Comparison of ENCODE assay signal across 33 mouse cellular contexts in the genomic region with DNA sequence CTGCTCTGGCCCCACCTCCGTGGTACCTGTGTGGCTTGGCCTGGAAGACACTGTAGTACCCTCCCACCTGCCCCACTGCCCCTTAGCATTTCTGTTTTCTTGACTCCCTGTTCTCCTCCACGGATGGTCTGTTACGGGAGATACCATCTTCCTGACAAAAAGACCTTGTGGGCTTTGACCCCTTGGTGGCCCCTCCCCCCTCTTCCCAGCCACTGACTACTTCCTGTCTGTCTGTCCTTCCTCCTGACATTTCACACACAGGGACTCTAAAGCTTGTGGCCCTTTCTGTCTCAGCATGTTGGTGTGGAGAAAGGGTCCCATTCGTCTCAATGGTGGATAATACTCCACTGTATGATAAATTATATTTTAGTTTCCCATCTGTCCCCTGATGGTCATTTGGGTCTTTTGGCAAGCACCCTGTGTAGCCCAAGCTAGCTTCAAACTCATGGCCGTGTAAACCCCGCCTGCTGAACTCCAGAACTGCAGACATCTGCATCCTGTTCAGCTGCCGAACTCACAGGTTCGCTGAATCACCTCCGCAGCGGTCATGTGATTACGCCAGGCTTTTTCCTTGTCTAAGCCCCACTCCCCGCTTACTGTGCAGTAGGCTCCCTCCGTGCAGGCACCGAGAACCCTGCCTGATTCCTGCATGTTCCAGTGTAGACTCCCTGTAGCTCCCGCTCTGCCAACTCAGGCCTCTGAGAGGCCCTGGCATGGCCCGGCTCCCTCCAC. TPM values are rescaled to one million over a fixed set of nuclear protein-coding genes. Genes with fewer than 3 reads are reported as not detected.
DNase-seq lines count a peak whose midpoint lies in the region; TF ChIP-seq lines count a peak whose summit lies in the region.
"Had no signal": no experiment of that assay in that cellular context is flagged by ENCODE, and none has a peak within 500 bp of the region (broad histone marks: within the 10 kb centered on the region; RNA-seq: fewer than 3 reads in every experiment).

No protein-coding gene starts in this region.

- no peaks in the 10 kb centered on the region for H3K9me3 ChIP-seq in ES-Bruce4 (replicated peaks; ENCODE audit: control insufficient read depth, insufficient read depth, low read length, poor library complexity, severe bottlenecking)
- H3K9me3 ChIP-seq: hindbrain, embryonic 10.5 days; liver, embryonic 13.5 days had no signal

- H3K9ac ChIP-seq in ES-Bruce4 (ENCODE audit: low read depth, poor library complexity, severe bottlenecking), result no peak overlapping the region
- H3K9ac ChIP-seq: liver, embryonic 13.5 days had no signal

- no peak for TF ChIP-seq POLR2A in ES-Bruce4 (IDR thresholded peaks at IDR 0.05; ENCODE audit: insufficient read depth, low read length)
- no peak for TF ChIP-seq POLR2A in thymus, adult 2 months (IDR thresholded peaks at IDR 0.05; ENCODE audit: control insufficient read depth, extremely low read depth, insufficient read depth, low read length, poor library complexity)

- H3K27ac ChIP-seq in ES-Bruce4 (ENCODE audit: insufficient read depth, low read length), result peak overlapping the region; percentile 24
- no peak overlapping the region; the same call in 1 of the 2 replicates for H3K27ac ChIP-seq in thymus, adult 2 months (ENCODE audit: control insufficient read depth, insufficient read depth, low read length)
- H3K27ac ChIP-seq: hindbrain, embryonic 10.5 days; kidney, postnatal 0 days; liver, embryonic 13.5 days; macrophage had no signal

- TF ChIP-seq EP300 in ES-Bruce4 (IDR thresholded peaks at IDR 0.05; ENCODE audit: insufficient read depth, low read depth, low read length), result 0 out of 2 replicates have a peak, but pooled peaks have one; percentile 30

- H3K27me3 ChIP-seq in ES-Bruce4 (ENCODE audit: control insufficient read depth, insufficient read depth, low read length, poor library complexity, severe bottlenecking), result no peaks in the 10 kb centered on the region
- H3K27me3 ChIP-seq in thymus, adult 2 months (ENCODE audit: control insufficient read depth, insufficient read depth, low read length), result no peaks in the 10 kb centered on the region
- H3K27me3 ChIP-seq: liver, embryonic 13.5 days had no signal

- H3K4me3 ChIP-seq in ES-Bruce4 (ENCODE audit: low read depth, low read length), result no peak overlapping the region
- no peak overlapping the region for H3K4me3 ChIP-seq in thymus, adult 2 months (ENCODE audit: control insufficient read depth, insufficient read depth, low read length)
- H3K4me3 ChIP-seq: hindbrain, embryonic 10.5 days; liver, embryonic 13.5 days had no signal

- intact Hi-C loops in heart, postnatal 25 days (cut with DNase I), result no loop called here

- no peak for TF ChIP-seq CTCF in ES-Bruce4 (IDR thresholded peaks at IDR 0.05; ENCODE audit: low read depth, low read length)
- no peak for TF ChIP-seq CTCF in thymus, adult 2 months (IDR thresholded peaks at IDR 0.05; ENCODE audit: borderline replicate concordance, control insufficient read depth, extremely low read depth, insufficient read depth, low read length, poor library complexity)

- H3K4me1 ChIP-seq in ES-Bruce4 (ENCODE audit: control insufficient read depth, insufficient read depth, low read length), result peaks cover 14% of the 10 kb centered on the region
- H3K4me1 ChIP-seq in thymus, adult 2 months (replicated peaks; ENCODE audit: control insufficient read depth, insufficient read depth, low read length), result peaks cover 20% of the 10 kb centered on the region

- H3K36me3 ChIP-seq in ES-Bruce4 (ENCODE audit: control insufficient read depth, insufficient read depth, low read length, poor library complexity, severe bottlenecking), result no peaks in the 10 kb centered on the region
- no peaks in the 10 kb centered on the region for H3K36me3 ChIP-seq in thymus, adult 2 months (ENCODE audit: control insufficient read depth, insufficient read depth, low read length)
- H3K36me3 ChIP-seq: hindbrain, embryonic 10.5 days; liver, embryonic 13.5 days had no signal

- DNase-seq in ZHBTc4 (ENCODE audit: low read depth, low spot score), result peak; percentile 63
- peak; percentile 59 for DNase-seq in thymus, adult 2 months
- DNase-seq in thymus, postnatal 4 days, result peak; percentile 52
- DNase-seq in frontal cortex, postnatal 25 days (ENCODE audit: low spot score in 2 of 2), result no peak
- no peak for DNase-seq in right cerebral cortex, postnatal 10 days (ENCODE audit: low spot score in 2 of 2)
- no peak for DNase-seq in heart, postnatal 25 days (ENCODE audit: low spot score)
- DNase-seq: adrenal gland, adult 8-10 months; B cell, adult 2 months; cerebellum, adult 8-10 months; cerebellum, postnatal 25 days; gastrocnemius, postnatal 25 days; heart, adult 18-20 months; kidney, adult 2 months; kidney, postnatal 4 days; liver, embryonic 13.5 days; lung, adult 2 months; lung, postnatal 10 days; midbrain, embryonic 14.5 days; retina, postnatal 1 day; right cerebral cortex, postnatal 4 days had no signal

- 42% methylated on average over 16 of the region's 16 CpGs for WGBS in thymus, adult 2 months

RNA-seq across cellular contexts. Expression of gene Fam209, which starts 9.5 kb away (rescaled TPM):
- 0.88 and 0.97 TPM in 2 replicates for polyA plus RNA-seq in ES-Bruce4 (2011; ENCODE audit: insufficient read depth, insufficient read length, low read depth, missing spikeins)
- polyA plus RNA-seq in thymus, adult 2 months (2012; rRNA removed), result 0.42 and 0.81 TPM in 2 replicates
- total RNA-seq in heart, postnatal 25 days (2021), result not detected
- total RNA-seq: heart, adult 18-20 months; layer of hippocampus, postnatal 25 days; left cerebral cortex, adult 8-10 months; left cerebral cortex, postnatal 36 days had no signal
- polyA plus RNA-seq: heart, postnatal 0 days; hindbrain, embryonic 10.5 days; intestine, embryonic 14.5 days; kidney, postnatal 0 days; liver, embryonic 13.5 days; neural tube, embryonic 14.5 days had no signal

RNA-seq across cellular contexts. Expression of gene Gcnt7, which starts 23.4 kb away (rescaled TPM):
- not detected in 2 replicates for polyA plus RNA-seq in ES-Bruce4 (2011; ENCODE audit: insufficient read depth, insufficient read length, low read depth, missing spikeins)
- polyA plus RNA-seq in thymus, adult 2 months (2012; rRNA removed), result not detected in 2 replicates
- total RNA-seq in heart, postnatal 25 days (2021), result not detected
- total RNA-seq: adrenal gland, adult 8-10 months; gastrocnemius, adult 18-20 months; gastrocnemius, postnatal 25 days; heart, adult 18-20 months; layer of hippocampus, adult 8-10 months; layer of hippocampus, postnatal 25 days; left cerebral cortex, adult 8-10 months; left cerebral cortex, postnatal 36 days; monocyte, adult 5-6 weeks had no signal
- polyA plus RNA-seq: kidney, adult 2 months; lung, adult 2 months; macrophage had no signal

RNA-seq across cellular contexts. Expression of gene Rtf2, which starts 41.5 kb away (rescaled TPM):
- 49.7 and 52.6 TPM in 2 replicates for polyA plus RNA-seq in ES-Bruce4 (2011; ENCODE audit: insufficient read depth, insufficient read length, low read depth, missing spikeins)
- 79.6 and 86.7 TPM in 2 replicates for polyA plus RNA-seq in thymus, adult 2 months (2012; rRNA removed)
- total RNA-seq in heart, postnatal 25 days (2021), result 10 to 100 TPM; 28.0 to 28.5 TPM

Comparison
In these comparisons a context has a peak if more than half of its experiments do, and no peak if none do; other contexts are left out.
1. DNase-seq: peak in ZHBTc4 (single experiment), thymus, adult 2 months (single experiment) and thymus, postnatal 4 days (single experiment); none in frontal cortex, postnatal 25 days (0 of 2), right cerebral cortex, postnatal 10 days (0 of 2) and heart, postnatal 25 days (single experiment).